Mouse (Mus musculus) heart, embryonic 10.5 days (tissue): ENCODE measurements around the gene Psd. TPM values are rescaled to one million over a fixed set of nuclear protein-coding genes. Genes with fewer than 3 reads are reported as not detected.

Experiments
- DNase-seq: peaks from one replicate; pipeline ENCODE4 v3.0.0-alpha.2; 2017; ENCODE audit warnings: low spot score
- H3K27ac ChIP-seq: fragments of 300-500 bp; sonication (generic); 2 replicates; pipeline ENCODE4 v1.5.1; 2016; ENCODE audit warnings: mild to moderate bottlenecking
- H3K27me3 ChIP-seq: fragments of 300-500 bp; sonication (generic); 2 replicates; pipeline ENCODE4 v1.6.1; 2016; ENCODE audit warnings: mild to moderate bottlenecking; ENCODE audit not compliant: poor library complexity, insufficient read depth, severe bottlenecking
- H3K36me3 ChIP-seq: fragments of 300-500 bp; sonication (generic); 2 replicates; pipeline ENCODE4 v1.6.1; 2016; ENCODE audit warnings: mild to moderate bottlenecking, moderate library complexity
- H3K4me1 ChIP-seq: fragments of 300-500 bp; sonication (generic); 2 replicates; pipeline ENCODE4 v1.6.1; 2016; ENCODE audit warnings: mild to moderate bottlenecking
- H3K4me3 ChIP-seq: fragments of 300-500 bp; sonication (generic); 2 replicates; pipeline ENCODE4 v1.5.1; 2016; ENCODE audit warnings: mild to moderate bottlenecking, moderate library complexity
- H3K9me3 ChIP-seq: fragments of 300-500 bp; sonication (generic); 2 replicates; pipeline ENCODE4 v1.6.1; 2016; ENCODE audit warnings: mild to moderate bottlenecking, moderate library complexity
- WGBS: fragments of 180-500 bp; shearing (Covaris S2); methylation state at CpG from one replicate; pipeline ENCODE4 v1.1.7; 2016; 5-methylcytosine and 5-hydroxymethylcytosine counted together
- microRNA counts: library from miRNA; unstranded; fragments of <30 nt; microRNA quantifications from one replicate; lab custom pipeline; 2017
- microRNA-seq: library from miRNA; unstranded; fragments of <30 nt; microRNA quantifications from one replicate; pipeline ENCODE4, GENCODE M21; 2017
- polyA plus RNA-seq: library from polyadenylated mRNA; unstranded; fragments of >200 nt; fragmentation: Nextera tagmentation; extraction: Ambion mirVana; gene quantifications from 2 replicates; pipeline ENCODE4 v1.2.1, GENCODE M21; 2016

The Psd gene
- polyA plus RNA-seq, 1 experiment from 2014 or later: 10.1 TPM

DNA sequence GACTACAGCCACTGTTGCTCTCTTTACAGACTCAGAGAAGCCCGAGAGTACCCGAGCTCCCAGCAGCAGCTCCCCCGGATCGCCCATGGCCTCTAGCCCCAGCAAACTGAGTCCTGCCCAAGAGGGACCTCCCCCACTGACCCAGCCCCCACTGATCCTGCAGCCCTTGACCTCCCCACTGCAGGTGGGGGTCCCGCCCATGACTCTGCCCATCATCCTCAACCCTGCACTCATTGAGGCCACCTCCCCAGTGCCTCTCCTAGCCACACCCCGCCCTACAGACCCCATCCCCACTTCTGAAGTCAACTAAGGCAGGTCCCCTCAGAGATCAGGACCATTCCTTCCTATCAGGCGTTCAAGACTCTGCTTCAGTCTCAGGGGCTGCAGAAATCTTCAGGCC lies 41.3 kb downstream of the Psd start:
- Histone ChIP-seq H3K36me3 (peaks cover 71% of the 10 kb centered on the region), H3K27ac (no peak overlapping the region), H3K4me3 (no peak overlapping the region), H3K27me3 (no peaks in the 10 kb centered on the region), H3K4me1 (no peaks in the 10 kb centered on the region), H3K9me3 (no peaks in the 10 kb centered on the region)
- 79% methylated on average over 7 of the region's 7 CpGs for WGBS
- peak; percentile 72 for DNase-seq

DNA sequence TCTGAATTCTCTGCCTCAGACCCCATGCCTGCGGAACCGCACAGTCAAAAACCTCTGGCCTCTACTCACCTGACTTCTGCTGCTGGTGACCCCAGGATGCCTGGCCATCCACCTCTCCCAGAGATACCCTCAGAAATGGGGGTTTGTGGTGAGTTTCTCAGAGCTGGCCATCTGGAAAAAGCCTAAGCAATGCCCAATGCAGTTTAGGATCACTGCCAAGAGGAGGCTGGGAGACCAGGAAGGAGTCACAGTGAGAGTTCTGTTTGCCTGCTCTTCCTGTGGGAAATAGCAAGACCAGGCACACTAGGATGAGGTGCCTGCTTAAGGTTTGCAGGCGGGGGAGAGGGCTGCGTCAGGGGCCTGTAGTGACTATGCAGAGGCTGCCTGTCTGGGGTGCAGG lies 42.3 kb downstream of the Psd start:
- peaks cover 80% of the 10 kb centered on the region for H3K36me3 ChIP-seq
- 85% methylated on average over 4 of the region's 4 CpGs for WGBS

DNA sequence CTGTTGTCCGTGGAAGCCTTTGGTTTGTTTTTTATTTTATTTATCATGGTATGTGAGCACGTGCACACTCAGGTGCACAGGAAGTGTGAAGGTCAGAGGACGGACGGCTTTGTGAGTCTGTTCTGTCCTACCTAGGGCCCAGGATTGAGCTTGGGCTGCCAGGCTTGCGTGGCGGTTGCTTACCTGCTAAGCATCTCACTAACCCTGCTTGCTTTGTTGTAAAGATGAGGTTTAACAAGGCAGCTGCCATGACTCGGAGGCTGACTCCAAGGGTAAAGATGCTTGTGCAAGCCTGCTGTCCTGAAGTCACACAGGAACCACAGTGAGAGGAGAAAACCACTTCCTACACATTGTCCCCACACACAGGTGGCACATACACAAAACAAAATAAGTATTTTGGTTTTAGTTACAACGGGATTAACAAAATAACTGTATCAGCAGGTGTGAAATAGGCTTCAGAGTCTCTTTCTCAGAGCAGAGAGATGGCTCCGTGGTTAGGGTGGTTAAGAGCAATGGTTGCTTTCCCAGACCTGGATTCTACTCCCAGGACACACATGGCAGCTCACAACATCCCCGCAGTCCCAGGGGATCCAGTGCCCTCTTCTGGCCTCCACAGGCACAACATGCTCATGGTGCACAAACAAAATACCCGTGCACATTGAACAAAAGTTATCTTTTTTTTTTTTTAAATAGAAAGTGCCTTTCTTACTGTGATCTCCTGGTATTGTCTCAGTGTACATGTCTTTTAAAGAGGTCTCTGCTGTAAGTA lies 44.7 kb downstream of the Psd start:
- H3K4me1 ChIP-seq: no peaks in the 10 kb centered on the region
- no peak for DNase-seq
- no peak overlapping the region for H3K4me3 ChIP-seq
- no peaks in the 10 kb centered on the region for H3K9me3 ChIP-seq
- 94% methylated on average over 11 of the region's 11 CpGs for WGBS
- no peaks in the 10 kb centered on the region for H3K27me3 ChIP-seq
- no peak overlapping the region for H3K27ac ChIP-seq
- peaks cover 89% of the 10 kb centered on the region for H3K36me3 ChIP-seq

More for the DNA sequence above, 42.3 kb downstream of the Psd start:
- Histone ChIP-seq H3K9me3 (no peaks in the 10 kb centered on the region), H3K27me3 (no peaks in the 10 kb centered on the region), H3K4me1 (no peaks in the 10 kb centered on the region), H3K27ac (no peak overlapping the region), H3K4me3 (no peak overlapping the region)
- DNase-seq: peak; percentile 55

DNA sequence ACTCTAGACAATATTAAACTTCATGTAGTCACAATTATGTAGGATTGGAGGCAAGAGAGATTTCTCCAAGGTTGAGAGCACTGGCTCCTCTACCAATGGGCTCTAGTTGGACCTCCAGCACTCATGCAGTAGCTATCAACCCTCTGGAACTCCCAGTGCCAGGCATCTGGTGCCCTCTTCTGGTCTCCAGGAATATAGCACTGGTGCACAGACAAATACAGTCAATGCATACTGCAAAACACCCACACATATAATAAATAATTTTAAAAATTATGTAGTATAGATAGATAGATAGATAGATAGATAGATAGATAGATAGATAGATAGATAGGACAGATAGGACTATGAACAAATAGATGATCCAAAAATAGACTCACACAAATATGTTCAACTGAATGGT lies 51.6 kb downstream of the Psd start:
- H3K4me1 ChIP-seq: no peaks in the 10 kb centered on the region
- H3K27ac ChIP-seq: no peak overlapping the region
- no peaks in the 10 kb centered on the region for H3K9me3 ChIP-seq
- peaks cover 81% of the 10 kb centered on the region for H3K36me3 ChIP-seq
- no peak for DNase-seq
- H3K4me3 ChIP-seq: no peak overlapping the region
- no peaks in the 10 kb centered on the region for H3K27me3 ChIP-seq

DNA sequence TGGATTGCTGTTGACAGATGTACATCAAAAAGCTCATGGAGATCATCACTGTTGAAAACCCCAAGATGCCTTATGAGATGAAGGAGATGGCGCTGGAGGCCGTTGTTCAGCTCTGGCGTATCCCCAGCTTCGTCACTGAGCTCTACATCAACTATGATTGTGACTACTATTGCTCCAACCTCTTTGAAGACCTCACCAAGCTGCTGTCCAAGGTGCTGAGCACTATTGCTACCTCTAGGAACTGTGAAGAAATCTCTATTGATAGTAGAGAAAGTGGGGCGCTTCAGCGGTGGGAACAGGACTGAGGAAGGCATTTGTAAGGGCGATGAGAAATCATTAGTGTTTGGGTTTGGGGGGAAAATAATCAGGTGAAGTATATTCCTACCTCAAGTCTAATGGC lies 62.2 kb downstream of the Psd start:
- no peaks in the 10 kb centered on the region for H3K4me1 ChIP-seq
- 87% methylated on average over 7 of the region's 7 CpGs for WGBS
- H3K27me3 ChIP-seq: no peaks in the 10 kb centered on the region
- no peak for DNase-seq
- H3K36me3 ChIP-seq: peaks cover 100% of the 10 kb centered on the region
- no peak overlapping the region for H3K4me3 ChIP-seq
- H3K9me3 ChIP-seq: no peaks in the 10 kb centered on the region
- no peak overlapping the region for H3K27ac ChIP-seq

MicroRNAs encoded within 50 kb of the gene (microRNA counts, 519-probe panel; counts per million panel counts)
- not detected for microRNA mmu-miR-146b (lab: Ali Mortazavi, UCI)

Small RNAs within 50 kb of the gene (microRNA-seq; reads per million reads assigned to microRNA genes)
- gene Mir146b: not detected

Other genes starting within 250 kb of the Psd start
- 0.10 TPM in 1 of 2 replicates, not detected in the other for gene Elovl3, start 195.3 kb downstream of the Psd start, polyA plus RNA-seq
- gene Pitx3, start 178.8 kb downstream of the Psd start, polyA plus RNA-seq: 0.87 and 0.89 TPM in 2 replicates
- 50.0 and 50.8 TPM in 2 replicates for gene Gbf1, start 174.6 kb downstream of the Psd start, polyA plus RNA-seq
- gene Nfkb2, start 22.8 kb downstream of the Psd start, polyA plus RNA-seq: 5.9 and 7.2 TPM in 2 replicates
- gene Fbxl15, start 1.0 kb upstream of the Psd start, polyA plus RNA-seq: 10.3 and 11.3 TPM in 2 replicates
- 146 and 153 TPM in 2 replicates for gene Cuedc2, start 11.5 kb upstream of the Psd start, polyA plus RNA-seq
- gene Mfsd13a, start 14.0 kb upstream of the Psd start, polyA plus RNA-seq: 5.5 and 9.0 TPM in 2 replicates
- gene 2310034G01Rik, start 23.1 kb upstream of the Psd start, polyA plus RNA-seq: 0.51 and 0.84 TPM in 2 replicates
- 124 and 137 TPM in 2 replicates for gene Actr1a, start 68.6 kb upstream of the Psd start, polyA plus RNA-seq
- 30.9 and 32.8 TPM in 2 replicates for gene Sufu, start 69.7 kb upstream of the Psd start, polyA plus RNA-seq
- 17.6 and 22.0 TPM in 2 replicates for gene Trim8, start 174.5 kb upstream of the Psd start, polyA plus RNA-seq
- 112 and 134 TPM in 2 replicates for gene Arl3, start 246.0 kb upstream of the Psd start, polyA plus RNA-seq
- gene Sfxn2, start 246.2 kb upstream of the Psd start, polyA plus RNA-seq: 14.2 and 14.5 TPM in 2 replicates